Mouse (Mus musculus) testis, adult 2 months (tissue): ENCODE measurements around the gene Zfp46. TPM values are rescaled to one million over a fixed set of nuclear protein-coding genes. Genes with fewer than 3 reads are reported as not detected.

Experiments used
- H3K27ac ChIP-seq: fragments of 200-500 bp; 2 replicates; pipeline ENCODE4 v1.5.1; 2012; ENCODE audit warnings: low read depth, low read length; ENCODE audit not compliant: control insufficient read depth, insufficient read depth
- H3K27me3 ChIP-seq: fragments of 200-500 bp; 2 replicates; pipeline ENCODE4 v1.6.1; 2012; ENCODE audit warnings: mild to moderate bottlenecking, low read length, moderate library complexity; ENCODE audit not compliant: control insufficient read depth, insufficient read depth
- H3K36me3 ChIP-seq: fragments of 200-500 bp; 2 replicates; pipeline ENCODE4 v1.6.1; 2012; ENCODE audit warnings: mild to moderate bottlenecking, low read length; ENCODE audit not compliant: control insufficient read depth, insufficient read depth
- H3K4me1 ChIP-seq: fragments of 200-500 bp; 2 replicates; pipeline ENCODE4 v1.6.1; 2012; ENCODE audit warnings: low read length; ENCODE audit not compliant: control insufficient read depth, insufficient read depth
- H3K4me3 ChIP-seq: fragments of 200-500 bp; 2 replicates; pipeline ENCODE4 v1.5.1; 2012; ENCODE audit warnings: low read depth, mild to moderate bottlenecking, low read length, moderate library complexity, mixed read lengths; ENCODE audit not compliant: control insufficient read depth
- CTCF ChIP-seq: fragments of 200-500 bp; IDR thresholded peaks from 2 replicates; pipeline ENCODE4 v1.5.1; 2012; ENCODE audit warnings: low read depth, mild to moderate bottlenecking, inconsistent platforms, low read length, moderate library complexity; ENCODE audit not compliant: control insufficient read depth, insufficient read depth, insufficient replicate concordance
- POLR2A ChIP-seq: fragments of 200-500 bp; IDR thresholded peaks from 2 replicates; pipeline ENCODE4 v1.6.1; 2012; ENCODE audit warnings: low read depth, mild to moderate bottlenecking, inconsistent platforms, low read length, moderate library complexity; ENCODE audit not compliant: control insufficient read depth
- polyA plus RNA-seq: library from polyadenylated mRNA; depleted of rRNA; stranded (reverse); fragments of >200 nt; gene quantifications from 2 replicates; pipeline ENCODE4 v1.2.3, GENCODE M21; 2012

Gene Zfp46
- polyA plus RNA-seq, 1 experiment: 5.4 TPM

DNA sequence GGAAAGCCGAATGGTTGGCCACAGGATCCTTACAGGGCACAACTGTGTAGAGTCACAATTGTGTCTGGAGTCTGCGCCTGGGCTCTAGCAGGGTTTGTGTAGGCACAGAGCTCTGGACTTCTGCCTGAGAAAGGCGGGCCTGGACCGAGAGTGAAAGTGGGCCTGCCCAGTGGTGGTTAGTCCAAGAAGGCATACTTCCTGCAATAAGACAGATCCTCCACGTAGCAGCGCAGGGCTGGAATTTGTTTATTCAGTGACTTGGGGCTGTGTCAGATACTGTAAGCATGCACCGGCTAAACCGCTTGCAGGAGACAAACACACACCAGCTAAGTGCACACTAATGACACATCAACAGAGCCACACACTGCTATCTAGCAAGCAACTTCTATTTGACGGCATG, 34.7 kb upstream of the Zfp46 start:
- H3K4me3 ChIP-seq: no peak overlapping the region
- no peak overlapping the region for H3K27ac ChIP-seq
- H3K27me3 ChIP-seq: no peaks in the 10 kb centered on the region; the same call in 1 of the 2 replicates
- TF ChIP-seq POLR2A (no peak), CTCF (no peak)
- H3K36me3 ChIP-seq: no peaks in the 10 kb centered on the region
- peaks cover 20% of the 10 kb centered on the region for H3K4me1 ChIP-seq

DNA sequence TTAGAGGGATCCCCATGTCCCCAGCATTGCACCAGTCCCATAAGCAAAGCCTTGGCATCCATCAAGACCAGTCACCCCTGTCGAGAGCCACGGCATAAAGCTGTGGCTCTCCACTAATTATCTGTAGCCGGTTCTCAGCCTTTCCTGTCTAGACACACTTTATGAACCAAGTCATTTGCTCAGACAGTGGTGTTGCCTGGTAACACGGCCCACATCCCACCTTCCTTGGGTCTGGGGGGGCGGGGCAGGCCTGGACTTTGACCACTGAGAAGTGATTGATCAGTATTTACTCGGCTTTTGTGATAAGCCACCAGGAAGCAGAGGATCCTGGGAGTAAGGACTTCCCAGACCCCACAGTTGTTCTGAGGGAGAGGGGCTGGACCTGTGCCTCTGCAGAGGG, 28.6 kb upstream of the Zfp46 start:
- no peaks in the 10 kb centered on the region for H3K27me3 ChIP-seq
- no peaks in the 10 kb centered on the region for H3K36me3 ChIP-seq
- no peak for TF ChIP-seq POLR2A
- TF ChIP-seq CTCF: no peak
- no peak overlapping the region for H3K27ac ChIP-seq
- no peak overlapping the region for H3K4me3 ChIP-seq
- H3K4me1 ChIP-seq: no peaks in the 10 kb centered on the region

DNA sequence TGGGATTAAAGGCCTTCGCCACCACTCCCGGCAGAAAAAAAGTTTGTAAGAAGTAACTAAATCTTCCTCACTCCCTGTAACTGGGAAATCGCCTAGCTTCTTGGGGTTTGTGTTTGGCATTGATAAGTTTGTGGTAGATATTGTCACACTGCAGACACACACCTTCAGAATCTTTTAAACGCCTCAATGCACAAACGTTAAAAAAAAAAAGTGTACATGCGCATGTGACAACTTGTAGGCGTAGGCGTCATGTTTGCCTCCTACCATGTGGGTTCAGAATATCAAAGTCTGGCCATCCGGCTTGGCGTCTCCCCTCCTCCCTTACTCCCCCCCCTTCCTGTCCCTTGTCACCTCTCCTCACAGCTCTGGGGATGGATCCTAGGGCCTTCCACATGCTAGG, 27.8 kb upstream of the Zfp46 start:
- H3K4me3 ChIP-seq: no peak overlapping the region
- H3K4me1 ChIP-seq: no peaks in the 10 kb centered on the region
- H3K27me3 ChIP-seq: no peaks in the 10 kb centered on the region
- no peaks in the 10 kb centered on the region for H3K36me3 ChIP-seq
- TF ChIP-seq CTCF (no peak), POLR2A (no peak)
- H3K27ac ChIP-seq: no peak overlapping the region

DNA sequence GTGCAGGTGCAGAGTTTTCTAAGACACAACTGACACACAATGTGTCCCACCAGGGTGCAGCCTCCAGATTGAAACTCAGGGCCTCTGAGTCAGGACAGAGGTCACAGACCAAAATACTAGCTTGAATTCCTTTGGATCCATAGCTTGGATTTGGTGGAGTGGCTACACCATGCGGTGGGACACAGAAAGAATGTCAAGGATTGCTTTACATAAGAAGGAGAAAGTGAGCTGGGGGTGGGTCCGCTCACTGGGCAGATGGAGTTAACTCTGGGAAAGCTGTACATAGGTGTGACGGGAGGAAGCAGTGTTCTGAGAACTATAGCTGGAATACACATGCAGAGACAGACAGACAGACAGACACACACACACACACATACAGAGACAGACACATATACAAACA, 24.6 kb upstream of the Zfp46 start:
- no peaks in the 10 kb centered on the region for H3K27me3 ChIP-seq
- H3K4me1 ChIP-seq: no peaks in the 10 kb centered on the region
- no peak overlapping the region for H3K4me3 ChIP-seq
- H3K27ac ChIP-seq: no peak overlapping the region
- TF ChIP-seq CTCF (no peak), POLR2A (no peak)
- no peaks in the 10 kb centered on the region for H3K36me3 ChIP-seq

DNA sequence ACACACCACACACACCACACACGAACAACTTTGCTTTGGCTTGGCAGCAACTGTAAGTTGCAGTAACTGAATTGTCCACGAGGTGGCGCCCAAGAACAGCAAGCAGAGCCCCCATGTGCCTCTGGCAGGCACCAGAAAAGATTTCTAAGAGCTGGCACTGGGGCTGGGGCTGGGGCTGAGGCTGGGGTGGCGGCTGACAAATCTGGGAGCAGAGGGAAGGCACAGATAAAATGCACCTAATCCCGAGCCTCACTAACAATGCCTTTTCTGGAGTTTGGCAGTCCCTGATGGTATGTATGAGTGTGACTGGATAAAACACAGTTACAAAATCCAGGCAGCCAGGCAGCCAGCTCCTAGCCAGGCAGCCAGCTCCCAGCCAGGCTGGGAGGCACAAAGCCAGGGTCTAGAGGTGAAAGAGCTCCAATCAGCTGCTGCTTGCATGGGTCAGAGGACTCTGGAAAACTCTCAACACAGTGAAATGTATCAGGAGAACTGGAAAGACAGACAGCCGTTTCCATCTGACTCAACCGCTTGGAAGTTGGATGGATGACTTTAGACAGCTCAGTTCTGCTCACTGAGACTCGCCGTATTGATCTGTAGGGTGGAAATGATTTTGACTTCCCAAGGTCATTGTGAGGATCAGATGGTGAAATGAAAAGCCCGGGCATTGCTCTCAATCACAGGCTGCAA, 23.8 kb upstream of the Zfp46 start:
- Histone ChIP-seq H3K27ac (no peak overlapping the region), H3K4me1 (no peaks in the 10 kb centered on the region), H3K4me3 (no peak overlapping the region), H3K27me3 (no peaks in the 10 kb centered on the region), H3K36me3 (no peaks in the 10 kb centered on the region)
- TF ChIP-seq CTCF (peak; percentile 89; the same call in 1 of the 2 replicates), POLR2A (no peak)

DNA sequence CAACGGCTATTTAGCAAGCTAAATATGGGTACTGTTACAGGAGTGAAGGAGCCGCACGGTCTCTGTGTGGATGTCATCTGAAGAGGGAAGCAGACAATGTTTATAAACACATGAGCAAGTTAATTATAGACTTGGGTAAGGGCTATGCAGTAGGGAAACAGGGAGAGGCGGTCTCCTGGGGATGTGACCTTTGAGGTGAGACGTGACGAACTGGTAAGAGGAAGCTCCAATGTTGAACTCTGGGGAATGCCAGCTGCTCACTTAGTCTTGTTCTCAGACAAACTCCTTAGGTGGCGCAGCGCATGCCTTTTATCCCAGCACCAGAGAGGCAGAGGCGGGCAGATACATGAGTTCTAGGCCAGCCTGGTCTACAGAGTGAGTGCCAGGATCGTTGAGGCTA, 22.6 kb upstream of the Zfp46 start:
- Histone ChIP-seq H3K4me3 (no peak overlapping the region), H3K27me3 (no peaks in the 10 kb centered on the region), H3K27ac (no peak overlapping the region), H3K4me1 (no peaks in the 10 kb centered on the region; the same call in 1 of the 2 replicates), H3K36me3 (no peaks in the 10 kb centered on the region)
- no peak for TF ChIP-seq CTCF
- no peak for TF ChIP-seq POLR2A

DNA sequence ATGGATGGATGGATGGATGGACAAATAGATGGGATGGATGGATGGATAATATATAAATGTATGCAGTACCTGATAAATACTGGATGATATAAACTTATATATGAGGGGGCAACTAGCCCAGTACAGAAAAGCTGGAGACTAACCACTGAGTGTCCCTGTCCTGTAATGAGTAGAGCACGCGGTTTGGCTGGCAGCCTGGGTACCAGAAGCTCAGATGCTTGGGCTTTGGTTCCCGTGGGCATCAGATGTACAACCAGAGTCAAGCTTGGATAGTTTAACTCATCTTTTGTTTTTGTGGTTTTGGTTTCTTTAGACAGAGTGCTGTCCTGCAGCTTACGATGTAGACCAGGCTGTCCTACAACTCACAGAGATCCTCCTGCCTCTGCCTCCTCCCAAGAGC, 20.9 kb upstream of the Zfp46 start:
- no peak overlapping the region for H3K27ac ChIP-seq
- H3K27me3 ChIP-seq: no peaks in the 10 kb centered on the region
- no peak for TF ChIP-seq POLR2A
- peaks cover 2% of the 10 kb centered on the region; the same call in 1 of the 2 replicates for H3K4me1 ChIP-seq
- H3K36me3 ChIP-seq: no peaks in the 10 kb centered on the region
- H3K4me3 ChIP-seq: no peak overlapping the region

DNA sequence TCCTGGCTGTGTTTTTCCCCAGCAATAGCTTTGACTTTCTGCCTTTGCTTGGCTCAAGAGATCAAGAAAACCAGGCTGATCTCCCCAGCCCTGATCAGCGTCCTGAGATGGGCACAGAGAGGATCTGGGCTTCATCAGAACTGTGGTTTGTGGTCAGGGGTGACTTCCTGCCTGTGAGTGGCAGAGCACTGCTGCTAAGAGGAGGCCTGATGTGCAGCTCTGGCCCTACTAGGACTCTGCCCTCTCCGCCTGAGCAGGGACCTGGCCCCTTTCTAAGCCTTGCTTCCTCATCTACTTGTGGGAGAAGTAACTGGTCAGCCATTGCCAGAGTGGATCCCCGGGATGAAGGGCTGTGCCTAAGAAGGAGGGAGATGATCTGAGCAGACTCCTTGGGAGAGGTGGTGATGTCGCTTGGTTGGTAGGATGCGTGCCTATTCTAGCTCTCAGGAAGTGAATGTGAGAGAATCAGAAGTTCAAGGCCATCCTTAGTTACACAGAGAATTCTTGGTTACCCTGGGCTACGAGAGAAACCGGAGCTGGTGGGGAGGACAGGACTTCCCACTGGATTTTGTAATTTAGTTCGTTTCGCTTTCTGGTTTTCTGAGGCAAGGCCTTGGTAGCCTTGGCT, 17.7 kb upstream of the Zfp46 start:
- no peak overlapping the region for H3K27ac ChIP-seq
- no peak for TF ChIP-seq CTCF
- no peak for TF ChIP-seq POLR2A
- no peak overlapping the region for H3K4me3 ChIP-seq
- H3K36me3 ChIP-seq: no peaks in the 10 kb centered on the region
- peaks cover 9% of the 10 kb centered on the region for H3K4me1 ChIP-seq
- no peaks in the 10 kb centered on the region for H3K27me3 ChIP-seq
